Mouse (Mus musculus) adrenal gland, postnatal 4 days (tissue): ENCODE results near the gene Wdr75. TPM values are rescaled to one million over a fixed set of nuclear protein-coding genes. Genes with fewer than 3 reads are reported as not detected.

ENCODE experiments used
- DNase-seq, 2 experiments: peaks; one replicate each; pipeline ENCODE4 v3.0.0; 2021 to 2022; ENCODE audit warnings: low spot score in 2 of 2, mixed read lengths in 2 of 2
- long read RNA-seq, 2 experiments: library from polyadenylated mRNA; stranded (forward); transcript quantifications; one replicate each; pipeline ENCODE4 v2.0.0; 2021
- total RNA-seq, 2 experiments: library from RNA; stranded (reverse); gene quantifications; 2 replicates each; pipeline ENCODE4 v1.2.3; 2021

Wdr75 gene
- total RNA-seq, result 10 to 100 TPM; 44.7 to 50.5 TPM
- long read RNA-seq, experiment 1, transcript Wdr75-201 (21 exons, 2,953 nt), result major isoform, 20 of 22 reads
- long read RNA-seq, experiment 1, partial matches to known transcripts, result 1 of 22 reads
- long read RNA-seq, experiment 1, other reads (novel, unspliced or antisense), result 1 of 22 reads
- long read RNA-seq, experiment 2, transcript Wdr75-201 (21 exons, 2,953 nt), result major isoform, 45 of 58 reads
- long read RNA-seq, experiment 2, partial matches to known transcripts, result 5 of 58 reads
- long read RNA-seq, experiment 2, other reads (novel, unspliced or antisense), result 8 of 58 reads

- DNase-seq, result peak; percentile 82 to 87
Measured at GRCm38 (mm10) chr1:45794969-45795908, at the start of gene Wdr75. Gene Wdr75 (plus strand): TSS chr1:45795166.

GRCm38 (mm10) chr1:45755902-45756301 is 39.1 kb upstream of the Wdr75 start:
- no peak for DNase-seq

GRCm38 (mm10) chr1:45756707-45757106 is 38.3 kb upstream of the Wdr75 start:
- DNase-seq, result no peak

GRCm38 (mm10) chr1:45758011-45758410 is 37.0 kb upstream of the Wdr75 start:
- no peak for DNase-seq

- DNase-seq, result no peak
Measured at GRCm38 (mm10) chr1:45760667-45761467, 34.1 kb upstream of the Wdr75 start.

- no peak for DNase-seq
Measured at GRCm38 (mm10) chr1:45761468-45761795, 33.5 kb upstream of the Wdr75 start.

- DNase-seq, result no peak
Measured at GRCm38 (mm10) chr1:45765678-45766077, 29.3 kb upstream of the Wdr75 start.

GRCm38 (mm10) chr1:45766123-45766522 is 28.8 kb upstream of the Wdr75 start:
- peak; percentile 24 to 56 for DNase-seq

GRCm38 (mm10) chr1:45767533-45767932 is 27.4 kb upstream of the Wdr75 start:
- DNase-seq, result no peak

GRCm38 (mm10) chr1:45769321-45769720 is 25.6 kb upstream of the Wdr75 start:
- DNase-seq, result no peak

GRCm38 (mm10) chr1:45770051-45770450 is 24.9 kb upstream of the Wdr75 start:
- no peak for DNase-seq

GRCm38 (mm10) chr1:45780606-45781288 is 14.2 kb upstream of the Wdr75 start:
- no peak for DNase-seq

- DNase-seq, result no peak
Measured at GRCm38 (mm10) chr1:45816889-45817288, 21.9 kb downstream of the Wdr75 start.

GRCm38 (mm10) chr1:45818564-45818963 is 23.6 kb downstream of the Wdr75 start:
- DNase-seq, result no peak

GRCm38 (mm10) chr1:45824441-45824840 is 29.5 kb downstream of the Wdr75 start:
- DNase-seq, result no peak

- peak; percentile 11 to 23 for DNase-seq
Measured at GRCm38 (mm10) chr1:45825140-45825539, 30.2 kb downstream of the Wdr75 start.

- no peak for DNase-seq
Measured at GRCm38 (mm10) chr1:45825630-45826029, 30.7 kb downstream of the Wdr75 start.

GRCm38 (mm10) chr1:45826148-45826547 is 31.2 kb downstream of the Wdr75 start:
- DNase-seq, result no peak

GRCm38 (mm10) chr1:45826796-45827195 is 31.8 kb downstream of the Wdr75 start:
- no peak for DNase-seq

- DNase-seq, result no peak
Measured at GRCm38 (mm10) chr1:45830453-45831206, 35.7 kb downstream of the Wdr75 start.
